Mouse (Mus musculus): ENCODE results near the gene Igfbp7. TPM values are rescaled to one million over a fixed set of nuclear protein-coding genes. Genes with fewer than 3 reads are reported as not detected.

Gene Igfbp7
- polyA plus RNA-seq, 1 experiment from 2014 or later, result 68.1 TPM

GRCm38 (mm10) chr5:77433561-77433960 lies 25.7 kb upstream of the Igfbp7 start:
- H3K36me3 ChIP-seq (ENCODE audit: control insufficient read depth, insufficient read depth, low read length), result no peaks in the 10 kb centered on the region
- no peak overlapping the region for H3K27ac ChIP-seq (ENCODE audit: low read depth, low read length)
- DNase-seq (ENCODE audit: low spot score), result no peak
- no peak overlapping the region for H3K4me2 ChIP-seq (ENCODE audit: low read length)
- H3K4me1 ChIP-seq (ENCODE audit: control insufficient read depth, insufficient read depth, low read length), result no peaks in the 10 kb centered on the region
- no peak overlapping the region for H3K4me3 ChIP-seq (ENCODE audit: low read depth, low read length)
- no peaks in the 10 kb centered on the region for H3K9me3 ChIP-seq (replicated peaks; ENCODE audit: control insufficient read depth, low read length)
- WGBS, result 74% methylated on average over 9 of the region's 9 CpGs
- no peak overlapping the region for H3K9ac ChIP-seq (ENCODE audit: low read length)
- ATAC-seq, result no peak
- no peaks in the 10 kb centered on the region for H3K27me3 ChIP-seq (replicated peaks; ENCODE audit: control insufficient read depth, insufficient read depth, low read length)

- no peak for DNase-seq (ENCODE audit: low spot score)
- Histone ChIP-seq H3K4me3 (ENCODE audit: low read depth, low read length) (no peak overlapping the region), H3K27me3 (replicated peaks; ENCODE audit: control insufficient read depth, insufficient read depth, low read length) (no peaks in the 10 kb centered on the region), H3K4me2 (ENCODE audit: low read length) (no peak overlapping the region), H3K27ac (ENCODE audit: low read depth, low read length) (no peak overlapping the region), H3K9me3 (replicated peaks; ENCODE audit: control insufficient read depth, low read length) (no peaks in the 10 kb centered on the region), H3K4me1 (ENCODE audit: control insufficient read depth, insufficient read depth, low read length) (no peaks in the 10 kb centered on the region), H3K9ac (ENCODE audit: low read length) (no peak overlapping the region), H3K36me3 (ENCODE audit: control insufficient read depth, insufficient read depth, low read length) (no peaks in the 10 kb centered on the region)
- no peak for ATAC-seq
- WGBS, result 54% methylated on average over 3 of the region's 3 CpGs
Measured at GRCm38 (mm10) chr5:77433119-77433518, 25.3 kb upstream of the Igfbp7 start.

- Histone ChIP-seq H3K9ac (ENCODE audit: low read length) (no peak overlapping the region), H3K36me3 (ENCODE audit: control insufficient read depth, insufficient read depth, low read length) (no peaks in the 10 kb centered on the region), H3K4me1 (ENCODE audit: control insufficient read depth, insufficient read depth, low read length) (no peaks in the 10 kb centered on the region), H3K27me3 (replicated peaks; ENCODE audit: control insufficient read depth, insufficient read depth, low read length) (no peaks in the 10 kb centered on the region), H3K27ac (ENCODE audit: low read depth, low read length) (no peak overlapping the region), H3K4me2 (ENCODE audit: low read length) (no peak overlapping the region), H3K9me3 (replicated peaks; ENCODE audit: control insufficient read depth, low read length) (no peaks in the 10 kb centered on the region), H3K4me3 (ENCODE audit: low read depth, low read length) (no peak overlapping the region)
- DNase-seq (ENCODE audit: low spot score) (no peak), ATAC-seq (no peak)
- 65% methylated on average over 2 of the region's 2 CpGs for WGBS
Measured at GRCm38 (mm10) chr5:77432446-77432845, 24.6 kb upstream of the Igfbp7 start.

- H3K9ac ChIP-seq (ENCODE audit: low read length), result no peak overlapping the region
- no peak for DNase-seq (ENCODE audit: low spot score)
- H3K4me3 ChIP-seq (ENCODE audit: low read depth, low read length), result no peak overlapping the region
- H3K27me3 ChIP-seq (replicated peaks; ENCODE audit: control insufficient read depth, insufficient read depth, low read length), result no peaks in the 10 kb centered on the region
- no peaks in the 10 kb centered on the region for H3K9me3 ChIP-seq (replicated peaks; ENCODE audit: control insufficient read depth, low read length)
- 91% methylated on average over 9 of the region's 9 CpGs for WGBS
- no peaks in the 10 kb centered on the region for H3K4me1 ChIP-seq (ENCODE audit: control insufficient read depth, insufficient read depth, low read length)
- H3K4me2 ChIP-seq (ENCODE audit: low read length), result no peak overlapping the region
- no peaks in the 10 kb centered on the region for H3K36me3 ChIP-seq (ENCODE audit: control insufficient read depth, insufficient read depth, low read length)
- ATAC-seq, result no peak
- no peak overlapping the region for H3K27ac ChIP-seq (ENCODE audit: low read depth, low read length)
Measured at GRCm38 (mm10) chr5:77431068-77431467, 23.2 kb upstream of the Igfbp7 start.

- H3K4me3 ChIP-seq (ENCODE audit: low read depth, low read length), result no peak overlapping the region
- no peaks in the 10 kb centered on the region for H3K36me3 ChIP-seq (ENCODE audit: control insufficient read depth, insufficient read depth, low read length)
- no peak overlapping the region for H3K4me2 ChIP-seq (ENCODE audit: low read length)
- H3K9me3 ChIP-seq (replicated peaks; ENCODE audit: control insufficient read depth, low read length), result no peaks in the 10 kb centered on the region
- H3K27me3 ChIP-seq (replicated peaks; ENCODE audit: control insufficient read depth, insufficient read depth, low read length), result no peaks in the 10 kb centered on the region
- DNase-seq (ENCODE audit: low spot score) (no peak), ATAC-seq (no peak)
- H3K4me1 ChIP-seq (ENCODE audit: control insufficient read depth, insufficient read depth, low read length), result no peaks in the 10 kb centered on the region
- no peak overlapping the region for H3K9ac ChIP-seq (ENCODE audit: low read length)
- WGBS, result 75% methylated on average over 11 of the region's 11 CpGs
- no peak overlapping the region for H3K27ac ChIP-seq (ENCODE audit: low read depth, low read length)
Measured at GRCm38 (mm10) chr5:77430471-77430870, 22.6 kb upstream of the Igfbp7 start.

DNA sequence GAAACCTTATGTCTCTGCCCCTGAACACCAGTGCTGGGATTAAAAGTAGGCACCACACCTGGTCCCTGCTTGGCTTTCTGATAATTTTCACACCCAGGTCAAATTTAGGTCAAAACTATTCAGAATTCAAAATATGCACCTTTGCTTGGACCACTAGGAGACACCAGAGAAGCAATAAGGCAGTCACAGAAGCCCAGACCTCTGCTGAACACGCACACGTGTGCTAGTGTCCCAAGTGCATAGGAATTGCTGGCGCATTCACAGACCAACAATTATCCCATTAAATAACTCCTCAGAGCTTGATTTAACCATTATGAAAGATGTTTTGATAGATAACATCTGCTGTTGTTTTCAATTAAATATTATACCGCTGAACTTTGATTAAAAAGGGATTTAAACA lies 22.2 kb upstream of the Igfbp7 start:
- 73% methylated on average over 4 of the region's 4 CpGs for WGBS
- H3K27me3 ChIP-seq (replicated peaks; ENCODE audit: control insufficient read depth, insufficient read depth, low read length), result no peaks in the 10 kb centered on the region

DNA sequence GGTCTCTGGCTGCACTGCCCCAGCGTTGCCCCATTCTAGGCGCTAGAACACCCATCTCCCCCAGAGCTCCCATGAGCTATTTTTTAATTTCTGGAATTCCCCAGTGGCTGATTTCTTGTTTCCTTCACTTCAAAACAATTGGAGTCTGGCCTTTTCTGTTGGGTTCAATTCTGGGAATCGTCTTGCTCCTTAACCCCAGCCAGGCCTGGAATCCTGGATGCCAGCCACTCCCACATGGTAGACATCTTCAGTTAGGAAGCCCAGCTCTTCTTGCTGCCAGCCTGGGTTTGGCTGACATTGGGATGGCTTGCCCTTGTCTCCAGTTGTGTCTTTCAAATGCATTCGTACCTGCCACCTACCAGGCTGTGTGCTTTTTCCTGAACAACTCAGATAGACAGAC lies 20.7 kb upstream of the Igfbp7 start:
- no peak overlapping the region for H3K4me3 ChIP-seq (ENCODE audit: low read depth, low read length)
- H3K27me3 ChIP-seq (replicated peaks; ENCODE audit: control insufficient read depth, insufficient read depth, low read length), result no peaks in the 10 kb centered on the region
- ATAC-seq, result no peak
- DNase-seq (ENCODE audit: low spot score), result no peak
- H3K27ac ChIP-seq (ENCODE audit: low read depth, low read length), result no peak overlapping the region
- H3K36me3 ChIP-seq (ENCODE audit: control insufficient read depth, insufficient read depth, low read length), result no peaks in the 10 kb centered on the region
- no peak overlapping the region for H3K4me2 ChIP-seq (ENCODE audit: low read length)
- no peaks in the 10 kb centered on the region for H3K4me1 ChIP-seq (ENCODE audit: control insufficient read depth, insufficient read depth, low read length)
- 83% methylated on average over 4 of the region's 4 CpGs for WGBS
- no peaks in the 10 kb centered on the region for H3K9me3 ChIP-seq (replicated peaks; ENCODE audit: control insufficient read depth, low read length)
- H3K9ac ChIP-seq (ENCODE audit: low read length), result no peak overlapping the region

More for the DNA sequence above, 22.2 kb upstream of the Igfbp7 start:
- Histone ChIP-seq H3K4me2 (ENCODE audit: low read length) (no peak overlapping the region), H3K27ac (ENCODE audit: low read depth, low read length) (no peak overlapping the region), H3K4me3 (ENCODE audit: low read depth, low read length) (no peak overlapping the region), H3K36me3 (ENCODE audit: control insufficient read depth, insufficient read depth, low read length) (no peaks in the 10 kb centered on the region), H3K4me1 (ENCODE audit: control insufficient read depth, insufficient read depth, low read length) (no peaks in the 10 kb centered on the region), H3K9ac (ENCODE audit: low read length) (no peak overlapping the region), H3K9me3 (replicated peaks; ENCODE audit: control insufficient read depth, low read length) (no peaks in the 10 kb centered on the region)
- ATAC-seq, result no peak
- no peak for DNase-seq (ENCODE audit: low spot score)

DNA sequence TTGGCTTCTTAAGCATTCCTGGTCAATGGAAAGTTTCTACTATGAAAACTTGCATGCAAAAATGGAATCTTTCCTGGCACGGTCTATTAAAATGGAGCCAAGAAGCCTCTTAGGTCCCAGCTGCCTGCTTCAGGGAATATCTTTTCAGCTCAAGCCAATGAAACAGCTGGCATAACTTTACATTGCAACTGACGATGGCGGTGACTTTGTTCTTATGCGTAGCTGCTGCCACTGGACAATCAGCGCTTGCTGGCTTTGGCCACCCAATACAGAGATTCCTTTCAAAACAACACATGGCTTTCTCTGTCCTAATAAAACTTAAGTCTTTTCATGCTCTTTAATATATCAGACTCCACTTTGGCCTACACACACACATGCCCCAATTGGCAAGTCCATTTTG lies 20.1 kb upstream of the Igfbp7 start:
- no peak overlapping the region for H3K27ac ChIP-seq (ENCODE audit: low read depth, low read length)
- H3K4me3 ChIP-seq (ENCODE audit: low read depth, low read length), result no peak overlapping the region
- no peak overlapping the region for H3K9ac ChIP-seq (ENCODE audit: low read length)
- H3K4me2 ChIP-seq (ENCODE audit: low read length), result no peak overlapping the region
- H3K27me3 ChIP-seq (replicated peaks; ENCODE audit: control insufficient read depth, insufficient read depth, low read length), result no peaks in the 10 kb centered on the region
- ATAC-seq (no peak), DNase-seq (ENCODE audit: low spot score) (no peak)
- 83% methylated on average over 5 of the region's 5 CpGs for WGBS
- no peaks in the 10 kb centered on the region for H3K9me3 ChIP-seq (replicated peaks; ENCODE audit: control insufficient read depth, low read length)
- H3K4me1 ChIP-seq (ENCODE audit: control insufficient read depth, insufficient read depth, low read length), result no peaks in the 10 kb centered on the region
- no peaks in the 10 kb centered on the region for H3K36me3 ChIP-seq (ENCODE audit: control insufficient read depth, insufficient read depth, low read length)

GRCm38 (mm10) chr5:77425721-77426500 lies 18.1 kb upstream of the Igfbp7 start:
- no peak overlapping the region for H3K9ac ChIP-seq (ENCODE audit: low read length)
- H3K36me3 ChIP-seq (ENCODE audit: control insufficient read depth, insufficient read depth, low read length), result no peaks in the 10 kb centered on the region
- no peak overlapping the region for H3K4me2 ChIP-seq (ENCODE audit: low read length)
- H3K4me1 ChIP-seq (ENCODE audit: control insufficient read depth, insufficient read depth, low read length), result no peaks in the 10 kb centered on the region
- ATAC-seq, result no peak
- WGBS, result 77% methylated on average over 7 of the region's 7 CpGs
- H3K27ac ChIP-seq (ENCODE audit: low read depth, low read length), result no peak overlapping the region
- H3K9me3 ChIP-seq (replicated peaks; ENCODE audit: control insufficient read depth, low read length), result no peaks in the 10 kb centered on the region
- no peak for DNase-seq (ENCODE audit: low spot score)
- H3K4me3 ChIP-seq (ENCODE audit: low read depth, low read length), result no peak overlapping the region
- no peaks in the 10 kb centered on the region for H3K27me3 ChIP-seq (replicated peaks; ENCODE audit: control insufficient read depth, insufficient read depth, low read length)
